Mouse (Mus musculus) forelimb bud, embryonic 11.5 days (tissue): ENCODE measurements at regions not wholly inside any gene's neighbourhood (a gene's known extent, or its start where the extent isn't known, plus 50 kb on each side); places are given as distances from the start of the nearest gene placed in this dataset.

Experiments used
- DNase-seq: peaks from one replicate; pipeline ENCODE4 v3.0.0-alpha.2; 2012; ENCODE audit warnings: low read depth, low spot score

DNA sequence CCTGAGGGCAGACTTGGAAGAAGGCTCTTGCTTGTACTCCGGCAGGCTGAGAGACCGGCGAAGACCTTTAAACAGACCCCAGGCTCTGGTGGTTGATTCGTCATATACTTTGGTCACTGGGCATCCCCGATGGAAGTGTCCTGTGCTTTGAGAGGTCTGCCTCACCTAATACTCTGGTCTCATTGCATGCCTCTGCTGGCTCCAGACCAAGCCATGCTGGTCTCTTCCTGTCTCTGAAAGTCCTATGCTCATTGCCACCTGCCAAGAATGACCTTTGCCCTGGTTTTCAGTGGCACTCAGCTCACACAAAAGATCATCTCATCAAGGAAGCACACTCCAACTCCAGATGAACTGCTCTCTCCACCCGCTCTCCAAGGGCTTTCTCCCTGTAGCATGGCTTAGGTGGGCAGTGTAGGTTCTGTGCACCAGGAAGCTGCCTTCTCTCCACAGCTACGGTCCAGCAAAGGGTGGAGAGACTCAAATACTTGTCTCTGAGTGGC, 126.0 kb upstream of the Rcn1 start:
- no peak for DNase-seq

DNA sequence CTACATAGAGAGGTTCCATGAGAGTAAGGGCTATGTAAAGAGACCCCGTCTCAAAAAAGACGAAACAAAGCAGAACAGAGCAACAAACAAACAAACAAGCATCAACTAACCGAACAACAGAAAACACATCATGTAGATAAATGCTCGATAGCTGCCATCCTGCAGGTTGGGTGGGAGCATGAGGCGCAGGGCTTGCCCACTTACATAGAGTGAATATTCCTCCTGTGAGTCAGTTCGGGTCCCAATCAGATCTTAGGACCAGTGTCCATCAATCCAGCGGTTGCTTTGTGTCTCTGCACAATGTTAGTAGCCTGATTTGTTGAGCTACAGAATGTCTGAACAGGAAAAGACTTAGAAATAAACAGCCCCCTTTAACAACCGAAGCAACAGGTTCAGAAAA, 129.4 kb upstream of the Rcn1 start:
- no peak for DNase-seq

DNA sequence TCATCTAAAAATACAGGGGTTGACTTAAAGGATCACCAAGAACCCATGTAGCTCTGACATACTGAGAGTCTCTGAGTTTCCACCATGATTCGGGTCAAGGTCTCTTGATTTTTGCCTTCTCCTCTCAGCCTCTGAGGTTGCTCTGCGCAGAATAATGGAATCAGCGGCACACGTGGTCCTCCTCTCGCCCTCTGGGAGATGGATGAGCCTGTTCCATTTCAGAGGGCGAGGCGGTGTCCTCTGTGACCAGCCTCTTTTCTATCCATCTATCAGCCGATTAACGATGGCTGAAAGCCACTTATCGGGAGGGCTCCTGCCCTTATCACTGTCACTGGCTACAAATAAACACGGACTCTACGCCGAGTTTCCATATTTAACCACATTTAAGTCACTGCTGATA, 124.6 kb upstream of the Pax6 start:
- DNase-seq, result no peak

DNA sequence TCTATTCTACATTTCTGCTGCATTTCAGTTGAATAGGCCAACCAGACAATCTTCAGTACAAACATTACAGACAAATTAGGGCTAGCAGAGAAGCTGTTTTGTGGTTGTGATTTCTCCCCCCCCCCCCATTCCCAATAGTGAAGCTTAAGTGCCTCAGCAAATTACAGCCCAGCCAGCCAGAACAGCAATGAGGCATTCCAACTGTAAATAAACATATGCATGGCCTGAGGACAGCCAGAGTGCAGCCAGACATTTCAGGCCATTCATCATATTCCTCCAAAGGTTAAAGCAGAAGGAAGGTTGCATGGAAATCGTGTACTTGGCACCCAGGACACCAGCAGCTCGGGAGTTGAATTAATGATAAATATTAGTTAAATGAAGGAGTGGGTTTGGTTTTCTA, 116.6 kb upstream of the Pax6 start:
- DNase-seq, result no peak

DNA sequence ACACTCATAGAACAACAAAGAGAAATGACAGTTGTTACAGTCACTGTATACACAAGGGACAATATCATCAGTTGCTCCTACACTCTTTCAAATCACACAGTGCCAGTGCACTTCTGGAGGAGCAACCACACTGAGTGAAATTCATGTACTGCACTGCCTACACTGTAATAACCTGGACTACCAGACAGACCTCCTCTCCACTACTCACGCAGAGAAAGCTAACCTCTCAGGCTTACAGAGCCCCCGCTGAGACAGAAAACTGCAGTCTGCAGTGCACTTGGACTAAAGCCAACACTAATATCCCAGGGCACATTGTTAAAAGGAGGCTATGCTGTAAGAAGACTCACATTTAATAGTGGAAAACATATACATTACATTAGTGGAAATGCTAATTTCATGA, 81.9 kb upstream of the Pax6 start:
- peak; percentile 20 for DNase-seq

DNA sequence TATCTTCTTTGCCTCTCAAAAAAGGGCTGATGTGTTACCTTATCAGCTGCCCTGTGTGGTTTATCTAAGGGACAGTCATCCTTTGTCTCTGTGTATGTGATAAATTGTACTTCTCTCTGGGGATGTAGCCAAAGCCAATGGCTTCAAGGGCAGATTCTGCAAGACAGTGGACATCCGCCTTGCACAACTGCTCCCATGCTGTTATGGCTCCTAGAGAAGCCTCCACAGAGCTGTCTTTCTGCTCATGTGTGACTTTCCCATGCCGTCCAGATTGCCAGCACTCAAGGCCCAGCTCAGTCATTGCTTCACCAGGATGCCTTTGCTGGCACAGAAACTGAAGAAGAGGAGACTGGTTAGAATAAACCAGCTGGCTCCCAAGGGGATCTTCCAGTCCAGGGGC, 74.6 kb upstream of the Pax6 start:
- no peak for DNase-seq

DNA sequence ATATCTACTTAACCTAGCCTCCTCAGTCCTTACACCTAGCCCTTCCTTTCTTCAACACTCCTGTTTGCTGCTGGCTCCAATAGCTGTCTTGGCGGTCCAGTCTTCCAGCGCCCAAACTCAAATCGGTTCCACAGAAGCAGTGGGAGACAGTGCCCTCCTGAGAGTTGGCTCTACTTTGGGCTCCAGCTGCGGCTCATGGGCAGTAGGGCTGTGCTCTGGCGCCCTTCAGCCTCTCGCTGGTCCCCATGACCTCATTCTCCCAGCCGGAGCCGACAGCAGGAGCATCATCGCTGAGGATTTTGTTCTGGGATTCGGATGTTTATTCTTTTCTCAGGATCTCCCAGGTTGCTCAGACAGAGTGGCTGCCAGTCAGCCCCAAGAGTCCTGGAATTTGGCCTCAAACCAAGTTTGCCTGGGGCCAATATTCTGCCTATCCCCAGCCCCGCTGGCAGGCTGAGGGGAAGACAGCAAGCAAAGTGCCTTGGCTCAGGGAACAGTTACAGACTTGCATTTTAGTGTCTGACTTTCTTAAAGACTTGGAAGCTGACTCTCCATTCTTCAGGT, 64.1 kb upstream of the Pax6 start:
- DNase-seq, result no peak

DNA sequence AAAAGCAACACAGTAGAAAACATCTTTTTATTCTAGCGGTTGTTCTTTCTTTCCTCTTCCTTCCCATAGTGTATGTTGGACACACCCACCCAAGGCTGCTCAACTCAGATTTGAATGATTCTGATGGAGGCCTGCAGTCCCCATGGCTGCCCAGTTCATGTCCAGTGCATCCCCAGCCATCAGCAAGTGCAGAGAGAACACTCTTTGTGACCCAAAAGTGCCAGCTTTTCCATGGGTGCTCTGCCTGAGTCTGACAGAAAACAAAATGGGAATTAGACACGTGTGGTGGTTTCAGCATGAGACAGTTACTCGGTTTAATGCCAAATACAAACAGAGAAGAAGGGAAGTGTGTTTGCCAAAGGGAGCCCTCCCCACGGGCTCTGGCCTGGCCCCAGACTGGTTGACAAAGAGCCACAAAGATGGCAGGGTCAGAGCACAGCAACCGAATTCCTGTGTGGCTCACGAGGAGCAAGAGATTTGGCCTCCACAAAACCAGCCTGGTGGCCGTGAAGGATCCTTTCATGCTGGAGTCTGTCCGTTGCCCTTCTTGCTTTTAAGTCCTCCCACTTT, 60.6 kb upstream of the Pax6 start:
- no peak for DNase-seq

DNA sequence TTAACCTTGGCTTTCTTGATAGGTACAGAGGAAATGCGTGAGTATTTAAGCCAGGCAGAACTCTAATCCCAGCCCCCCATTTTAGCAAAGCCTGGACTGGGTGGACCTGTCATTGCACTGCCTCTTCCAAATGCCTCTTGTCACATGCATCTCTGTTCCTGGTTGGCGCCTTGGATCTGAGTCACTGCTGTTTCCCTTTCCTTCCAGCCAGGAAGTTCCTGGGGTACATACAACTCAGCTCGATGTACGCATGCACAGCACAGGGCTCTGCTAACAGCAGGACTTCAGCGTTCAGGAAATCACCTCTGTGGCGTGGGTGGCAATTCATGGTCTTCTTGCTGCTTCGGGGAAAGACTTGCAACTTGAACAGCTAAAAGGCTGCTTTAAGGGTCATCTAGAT, 59.9 kb upstream of the Pax6 start:
- no peak for DNase-seq

DNA sequence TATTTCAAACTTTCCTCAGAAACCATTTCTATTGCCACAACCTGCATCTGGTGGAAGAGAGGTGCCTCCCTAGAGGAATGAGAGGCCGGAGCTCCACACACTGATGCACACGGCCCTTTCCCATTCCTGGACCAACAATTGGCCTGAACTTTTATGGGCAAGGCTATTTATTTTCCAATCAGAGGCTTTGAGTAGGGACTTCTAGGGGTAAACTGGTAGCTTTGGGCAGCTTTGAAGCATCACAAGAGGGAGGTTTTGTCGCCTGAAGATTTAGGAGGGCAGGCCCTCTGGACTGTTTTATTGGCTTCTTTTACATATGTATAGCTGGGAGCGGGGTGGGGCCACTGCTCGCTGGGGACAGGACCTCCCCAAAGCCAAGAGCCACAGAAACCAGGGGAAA, 57.7 kb upstream of the Pax6 start:
- no peak for DNase-seq

DNA sequence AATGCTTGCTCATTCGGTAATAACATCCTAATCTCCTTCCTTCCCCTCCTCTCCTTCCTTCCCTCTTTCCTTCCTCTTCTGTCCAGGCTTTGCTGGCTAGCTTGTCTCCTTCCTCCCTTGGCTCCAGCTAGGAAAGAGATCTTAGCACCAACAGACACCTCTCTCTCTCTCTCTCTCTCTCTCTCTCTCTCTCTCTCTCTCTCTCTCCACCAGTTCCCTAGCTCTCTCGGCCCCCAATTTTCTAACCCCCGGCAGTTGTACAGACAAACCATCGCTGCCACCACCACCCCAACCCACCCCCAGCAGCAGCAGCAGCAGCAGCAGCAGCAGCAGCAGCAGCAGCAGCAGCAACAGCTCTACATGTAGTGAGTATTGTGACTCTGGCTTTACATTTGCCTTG, 57.0 kb upstream of the Pax6 start:
- no peak for DNase-seq

DNA sequence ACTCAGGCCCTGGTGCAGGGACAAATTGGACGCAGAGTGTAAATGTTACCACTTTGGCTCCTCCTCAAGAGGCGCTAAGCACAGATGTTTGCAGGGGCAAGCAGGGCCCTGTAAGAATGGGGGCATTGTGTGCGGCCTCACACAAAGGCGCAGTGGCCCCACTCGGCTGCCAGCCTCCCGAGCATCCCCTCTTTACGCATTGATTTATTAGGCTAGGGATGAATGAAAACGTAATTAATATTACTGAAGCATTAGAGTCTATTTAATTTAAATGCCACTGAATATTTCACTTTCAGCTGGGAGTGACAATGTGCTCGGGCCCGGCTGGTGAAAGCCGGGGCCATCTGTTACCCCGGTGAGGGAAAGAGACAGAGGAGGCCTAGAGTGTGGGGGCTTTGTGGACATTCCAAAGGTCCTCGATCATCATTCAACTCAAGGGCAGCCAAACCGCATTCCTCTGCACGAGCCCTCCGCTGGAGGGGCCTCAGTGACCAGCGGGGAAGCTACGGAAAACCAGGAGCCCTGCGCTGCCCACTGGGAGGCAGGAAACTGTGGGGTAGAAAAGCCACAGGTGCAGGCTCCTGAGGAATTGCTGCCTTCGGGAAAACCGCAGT, 56.5 kb upstream of the Pax6 start:
- peak; percentile 66 for DNase-seq

DNA sequence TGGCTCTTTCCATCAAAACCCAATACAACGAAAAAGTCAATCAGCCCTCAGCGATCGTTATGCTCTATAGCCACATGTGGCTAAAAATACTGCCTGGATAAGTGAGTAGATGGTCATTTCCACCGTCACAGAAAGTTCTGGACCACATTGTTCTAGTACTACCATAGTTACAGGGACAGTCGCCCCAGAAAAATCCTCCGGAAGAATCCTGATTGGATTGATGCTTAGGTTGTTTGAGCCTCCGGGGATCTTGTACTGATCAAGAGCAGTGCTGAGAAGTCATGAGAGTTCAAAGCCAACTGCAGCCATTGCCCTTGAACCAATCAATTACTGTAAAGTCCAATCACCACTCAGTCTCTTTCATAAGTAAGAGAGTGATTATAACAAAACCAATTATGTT, 56.0 kb upstream of the Pax6 start:
- DNase-seq, result no peak

DNA sequence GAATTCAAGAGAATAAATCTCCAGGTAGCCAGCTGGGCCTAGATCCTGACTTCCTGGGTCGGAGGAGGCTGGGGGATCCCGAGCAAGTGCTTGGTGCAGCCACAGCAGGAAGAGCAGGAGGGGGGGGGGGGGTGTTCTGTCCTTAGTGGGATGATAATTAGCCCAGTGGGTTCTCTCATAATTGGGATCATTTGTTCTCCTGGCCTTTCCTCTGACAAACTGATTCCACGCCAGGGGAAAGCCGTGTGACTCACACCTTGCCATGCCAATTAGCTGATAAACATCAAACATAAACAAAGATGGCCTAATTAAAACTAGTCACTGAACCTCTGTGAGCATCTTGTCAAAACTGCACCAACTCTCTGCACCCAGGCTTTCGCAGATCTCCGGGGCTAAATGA, 55.5 kb upstream of the Pax6 start:
- DNase-seq, result no peak

DNA sequence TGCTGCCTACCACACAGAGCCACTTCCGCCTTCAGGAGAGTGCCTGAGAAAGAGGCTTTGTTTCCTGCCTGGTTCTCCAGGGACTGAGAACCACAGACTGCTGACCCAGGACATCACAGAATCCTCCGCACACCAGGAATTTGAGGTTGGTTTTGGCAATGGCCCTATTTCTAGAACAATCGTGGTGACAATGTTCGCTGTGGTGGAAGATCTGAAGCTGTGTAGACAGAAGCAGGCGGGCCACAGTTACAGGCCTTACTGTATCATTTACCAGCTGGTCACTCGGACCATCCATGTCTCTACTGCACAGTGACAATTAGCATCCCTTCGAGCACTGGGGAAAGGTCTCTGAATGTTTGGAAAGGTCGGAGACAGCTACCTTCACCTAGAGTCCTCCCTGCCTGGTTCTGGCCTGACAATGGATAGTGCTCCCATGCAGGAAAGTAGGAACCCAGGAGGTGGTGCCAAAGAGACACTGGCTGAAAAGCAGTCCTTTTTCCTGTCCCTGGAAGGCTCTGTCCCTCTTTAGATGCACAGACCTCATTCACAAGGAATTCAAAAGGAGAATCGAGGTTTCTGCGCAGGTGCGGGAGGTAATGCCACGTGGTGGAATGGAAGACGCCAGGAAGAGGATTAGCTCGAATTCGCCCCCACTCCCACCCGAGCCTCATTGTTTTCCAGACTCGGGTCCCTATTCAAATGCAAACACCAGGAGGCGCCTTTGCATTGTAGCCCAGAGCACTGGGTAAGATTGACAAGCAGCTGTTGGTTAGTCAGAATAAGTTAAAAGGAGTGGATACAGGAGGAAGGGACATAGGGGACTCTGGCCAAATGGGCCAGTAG, 52.6 kb upstream of the Pax6 start:
- peak; percentile 19 for DNase-seq
